Mouse (Mus musculus) left cerebral cortex, postnatal 4 days (tissue): Measurements from ENCODE around the gene Tmem170b. TPM values are rescaled to one million over a fixed set of nuclear protein-coding genes. Genes with fewer than 3 reads are reported as not detected.
A peak's percentile ranks its signal among the peaks of the same experiment; 100 is the strongest.

Experiments
- DNase-seq: peaks from one replicate; pipeline ENCODE4 v3.0.0-alpha.2; 2022
- intact Hi-C: fragments of 180-260 bp; cut with DNase I; formaldehyde crosslinking; loops from one replicate; pipeline ENCODE4 v1.15.1; 2025
- total RNA-seq, 2 experiments: library from RNA; stranded (reverse); gene quantifications; 2 replicates each; pipeline ENCODE4 v1.2.3; 2021

Gene Tmem170b
- 10 to 100 TPM; 99.4 to 99.5 TPM for total RNA-seq

- peak; percentile 97 for DNase-seq
- intact Hi-C loops: no loop called here
These were observed at the start of gene Tmem170b for GRCm38 (mm10) chr13:41605099-41606010. Gene Tmem170b, plus strand, starts transcription at chr13:41605907.

GRCm38 (mm10) chr13:41561024-41561423 is 44.7 kb upstream of the Tmem170b start:
- no peak for DNase-seq
- intact Hi-C loops: no loop called here

GRCm38 (mm10) chr13:41568421-41568820 is 37.3 kb upstream of the Tmem170b start:
- DNase-seq: no peak
- intact Hi-C loops: no loop called here

- no peak for DNase-seq
- intact Hi-C loops: no loop called here
These were observed 36.8 kb upstream of the Tmem170b start for GRCm38 (mm10) chr13:41568926-41569325.

GRCm38 (mm10) chr13:41569776-41570175 is 35.9 kb upstream of the Tmem170b start:
- DNase-seq: no peak
- intact Hi-C loops: loop anchor here (5.0 kb wide), 3 partner anchors 267 to 787 kb away; no protein-coding TSS in a partner anchor

- intact Hi-C loops: loop anchor here (5.0 kb wide), 3 partner anchors 269 to 789 kb away; no protein-coding TSS in a partner anchor
- DNase-seq: peak; percentile 68
These were observed 34.0 kb upstream of the Tmem170b start for GRCm38 (mm10) chr13:41571368-41572350.

- DNase-seq: no peak
- intact Hi-C loops: loop anchor here (5.0 kb wide), 3 partner anchors 270 to 790 kb away; no protein-coding TSS in a partner anchor
These were observed 33.4 kb upstream of the Tmem170b start for GRCm38 (mm10) chr13:41572351-41572735.

- DNase-seq: no peak
- intact Hi-C loops: loop anchor here (5.0 kb wide), 3 partner anchors 271 to 791 kb away; no protein-coding TSS in a partner anchor
These were observed 32.4 kb upstream of the Tmem170b start for GRCm38 (mm10) chr13:41573126-41573846.

- no peak for DNase-seq
- intact Hi-C loops: no loop called here
These were observed 24.6 kb upstream of the Tmem170b start for GRCm38 (mm10) chr13:41581058-41581457.

- peak; percentile 10 for DNase-seq
- intact Hi-C loops: no loop called here
These were observed 21.9 kb upstream of the Tmem170b start for GRCm38 (mm10) chr13:41583666-41584357.

GRCm38 (mm10) chr13:41584358-41584680 is 21.4 kb upstream of the Tmem170b start:
- no peak for DNase-seq
- intact Hi-C loops: no loop called here

- no peak for DNase-seq
- intact Hi-C loops: no loop called here
These were observed 20.8 kb upstream of the Tmem170b start for GRCm38 (mm10) chr13:41584896-41585295.

- intact Hi-C loops: no loop called here
- no peak for DNase-seq
These were observed 9.0 kb upstream of the Tmem170b start for GRCm38 (mm10) chr13:41596678-41597077.

GRCm38 (mm10) chr13:41599977-41600376 is 5.7 kb upstream of the Tmem170b start:
- intact Hi-C loops: no loop called here
- no peak for DNase-seq

GRCm38 (mm10) chr13:41601056-41601455 is 4.7 kb upstream of the Tmem170b start:
- DNase-seq: no peak
- intact Hi-C loops: no loop called here

GRCm38 (mm10) chr13:41603921-41604466 is 1.7 kb upstream of the Tmem170b start:
- intact Hi-C loops: no loop called here
- DNase-seq: no peak

- intact Hi-C loops: no loop called here
- DNase-seq: peak; percentile 57
These were observed 634 bp downstream of the Tmem170b start for GRCm38 (mm10) chr13:41606081-41607000.

- DNase-seq: no peak
- intact Hi-C loops: no loop called here
These were observed 1.9 kb downstream of the Tmem170b start for GRCm38 (mm10) chr13:41607589-41607988.
